Mouse (Mus musculus) testis, postnatal 14 days (tissue): ENCODE measurements around the gene Prep.
"Not testable (repeated sequence)": the region's sequence is repeated elsewhere in the genome, so short reads cannot be mapped to it uniquely, and the experiment has no call there.

Source experiments
- DNase-seq: peaks from one replicate; pipeline ENCODE4 v3.0.0; 2021; ENCODE audit warnings: low spot score

Gene Prep

DNA sequence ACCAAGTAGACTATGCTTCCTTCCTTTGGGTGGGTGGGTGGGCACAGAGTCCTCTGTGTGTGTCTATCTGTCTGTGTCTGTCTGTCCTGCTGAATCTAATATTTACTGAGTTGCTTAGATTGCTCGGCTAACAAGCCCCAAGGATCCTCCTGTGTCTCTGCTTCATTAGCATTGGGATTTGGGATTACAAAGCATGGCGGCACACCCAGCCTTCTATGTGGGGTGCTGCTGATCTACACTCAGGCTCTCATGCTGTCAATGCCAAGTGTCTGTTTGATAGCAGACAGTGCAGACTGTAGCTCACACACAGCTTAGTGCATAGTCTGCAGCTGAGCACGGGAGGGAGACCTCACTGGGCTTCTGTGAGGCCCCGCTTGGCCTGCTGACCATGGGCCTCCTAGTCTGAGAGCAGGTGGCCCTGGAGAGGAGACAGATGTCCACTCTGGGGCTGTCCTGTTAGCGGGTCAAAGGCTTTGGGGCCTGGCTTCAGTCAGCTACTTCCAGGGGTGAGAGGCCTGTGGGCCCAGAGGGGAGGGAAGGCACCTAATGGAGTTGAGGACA, 8.6 kb downstream of the Prep start:
- no peak for DNase-seq

DNA sequence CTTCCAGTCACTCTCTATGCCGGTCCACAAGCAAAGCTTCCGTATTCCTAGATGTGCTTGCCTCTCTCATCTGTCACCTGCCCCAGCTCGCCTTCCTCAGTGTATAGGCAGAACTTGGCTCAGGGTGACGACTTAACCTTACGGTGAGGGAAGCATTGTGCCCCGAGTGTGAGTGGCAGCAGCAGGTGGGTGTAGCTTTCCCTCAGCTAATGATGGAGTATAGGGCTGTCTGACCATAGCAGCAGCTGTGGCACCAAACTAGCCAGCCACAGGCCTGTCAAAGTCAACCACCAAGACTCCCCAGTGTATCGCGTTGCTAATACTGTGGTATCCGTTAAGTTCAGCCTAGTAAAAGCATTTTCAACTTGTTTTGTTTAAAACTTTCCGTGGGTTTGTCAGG, 9.6 kb downstream of the Prep start:
- no peak for DNase-seq

DNA sequence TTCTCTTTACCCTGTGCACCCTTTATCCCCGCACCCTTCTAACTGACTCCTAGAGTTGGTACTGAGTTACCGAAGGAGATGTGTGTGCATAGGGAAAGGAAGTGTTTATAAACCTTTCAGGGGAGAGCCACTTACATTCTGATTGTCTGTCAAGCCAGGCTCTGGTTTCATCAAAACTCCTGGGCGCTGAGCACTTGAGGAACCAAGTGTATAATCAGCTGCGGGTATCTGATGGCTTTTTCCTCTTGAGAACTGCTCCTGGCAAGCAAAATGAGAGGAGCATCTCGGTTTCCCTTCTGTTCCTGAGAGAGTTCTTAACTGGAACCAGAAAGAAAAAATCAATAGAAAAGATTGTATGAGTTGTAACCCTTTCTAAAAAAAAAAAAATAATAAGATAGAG, 10.3 kb downstream of the Prep start:
- DNase-seq = no peak

DNA sequence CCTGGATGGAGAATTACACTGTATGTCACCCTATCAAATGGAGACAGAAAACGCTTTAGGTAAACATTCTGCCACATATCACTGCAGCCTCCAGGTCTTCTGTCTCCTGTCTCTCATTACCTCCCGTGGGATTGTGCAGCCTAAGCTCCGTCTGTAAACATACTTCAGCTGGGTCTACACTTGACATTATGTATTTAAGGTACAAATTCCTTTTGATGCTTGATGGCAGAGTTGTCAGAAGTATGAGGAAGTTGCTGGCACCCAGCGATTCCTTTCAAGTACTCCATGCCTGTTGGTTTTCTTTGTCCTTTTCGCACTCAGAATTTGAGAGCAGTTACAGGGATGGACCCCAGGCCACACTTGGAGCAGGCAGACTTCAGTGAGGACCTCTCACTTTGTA, 12.8 kb downstream of the Prep start:
- DNase-seq = no peak

DNA sequence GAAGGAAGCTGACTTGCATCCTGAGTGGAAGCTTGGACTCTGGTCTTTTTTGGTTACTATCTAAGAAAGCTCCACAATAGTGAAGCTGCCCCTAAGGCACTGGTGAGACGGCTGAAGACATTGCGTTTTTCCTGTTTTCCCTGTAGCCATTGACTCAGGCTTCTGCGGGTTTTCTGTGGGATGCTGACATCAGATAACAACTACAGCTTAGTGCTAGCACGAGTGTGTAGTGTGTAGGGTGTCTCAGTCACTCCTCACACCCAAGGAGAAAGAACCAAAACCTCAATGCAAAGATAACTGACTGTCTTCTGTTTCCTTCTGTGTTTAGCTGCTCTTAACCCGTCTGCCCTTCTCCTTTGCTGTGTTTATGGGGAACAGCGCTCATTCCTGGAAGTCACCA, 13.5 kb downstream of the Prep start:
- no peak for DNase-seq

DNA sequence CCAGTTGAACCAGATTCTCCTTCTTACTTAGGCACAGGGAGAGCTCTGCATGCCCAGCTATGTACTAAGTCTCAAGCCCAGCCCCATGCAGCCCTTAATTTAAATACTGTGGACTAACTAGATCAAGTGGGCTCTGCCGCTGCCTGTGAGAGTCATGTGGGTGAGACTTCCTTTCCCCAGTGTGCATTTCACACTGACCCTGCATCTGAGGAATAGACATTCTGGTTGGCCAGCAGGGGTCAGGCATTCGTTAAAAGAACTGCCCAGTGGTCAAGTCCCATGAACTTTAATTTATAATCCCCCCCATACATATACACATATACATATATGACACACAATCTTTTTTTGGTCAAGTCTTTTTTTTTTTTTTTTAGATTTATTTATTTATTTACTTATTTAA, 15.7 kb downstream of the Prep start:
- no peak for DNase-seq

DNA sequence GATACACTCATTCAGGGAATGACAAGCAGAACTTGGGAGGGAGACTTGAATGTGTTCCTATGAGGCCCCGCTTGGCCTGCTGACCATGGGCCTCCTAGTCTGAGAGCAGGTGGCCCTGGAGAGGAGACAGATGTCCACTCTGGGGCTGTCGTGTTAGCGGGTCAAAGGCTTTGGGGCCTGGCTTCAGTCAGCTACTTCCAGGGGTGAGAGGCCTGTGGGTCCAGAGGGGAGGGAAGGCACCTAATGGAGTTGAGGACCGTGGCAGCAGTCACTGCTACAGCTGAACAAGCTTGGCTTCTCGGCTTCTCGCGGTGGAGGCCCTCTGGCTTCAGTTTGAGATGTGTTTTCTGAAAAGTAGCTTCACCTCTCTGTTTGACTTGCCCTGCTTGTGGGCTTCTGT, 17.0 kb downstream of the Prep start:
- DNase-seq = not testable (repeated sequence)

DNA sequence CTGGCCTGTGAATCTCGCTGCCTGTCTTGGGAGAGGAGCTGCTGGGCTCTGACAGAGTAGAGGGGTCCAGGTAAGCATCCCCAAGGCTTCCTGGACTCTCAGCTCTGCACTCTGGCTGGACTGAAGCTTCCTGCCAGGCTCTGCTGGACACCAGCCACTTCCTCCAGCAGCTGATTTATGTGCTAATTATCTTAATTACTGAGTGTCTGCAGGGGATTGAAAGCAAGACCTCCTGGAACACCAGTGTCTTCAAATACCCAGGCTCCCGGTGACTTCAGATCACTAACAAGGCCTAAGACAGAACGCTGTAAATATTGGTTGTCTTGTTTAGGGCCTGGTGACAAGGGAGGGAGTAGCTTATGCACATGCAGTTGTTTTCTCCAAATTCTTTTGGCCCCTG, 17.5 kb downstream of the Prep start:
- no peak for DNase-seq

DNA sequence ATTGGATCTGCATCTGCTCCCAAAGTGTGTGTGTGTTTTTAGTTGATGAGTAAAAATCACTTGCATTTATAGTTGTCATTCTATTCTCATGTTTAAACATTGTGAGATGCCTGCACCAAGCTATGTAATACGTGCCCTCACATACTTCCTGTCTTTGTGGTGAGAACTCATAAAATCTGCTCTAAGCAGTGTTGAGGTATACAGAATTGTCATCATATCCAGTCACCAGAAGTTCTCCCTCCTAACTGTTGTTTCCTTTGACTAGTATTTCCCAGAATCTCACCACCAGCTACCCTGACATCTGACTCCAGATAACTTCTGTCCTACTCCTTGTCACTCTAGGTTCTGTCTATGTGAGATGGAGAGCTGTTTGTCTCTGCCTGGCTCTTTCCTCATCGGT, 18.3 kb downstream of the Prep start:
- no peak for DNase-seq

DNA sequence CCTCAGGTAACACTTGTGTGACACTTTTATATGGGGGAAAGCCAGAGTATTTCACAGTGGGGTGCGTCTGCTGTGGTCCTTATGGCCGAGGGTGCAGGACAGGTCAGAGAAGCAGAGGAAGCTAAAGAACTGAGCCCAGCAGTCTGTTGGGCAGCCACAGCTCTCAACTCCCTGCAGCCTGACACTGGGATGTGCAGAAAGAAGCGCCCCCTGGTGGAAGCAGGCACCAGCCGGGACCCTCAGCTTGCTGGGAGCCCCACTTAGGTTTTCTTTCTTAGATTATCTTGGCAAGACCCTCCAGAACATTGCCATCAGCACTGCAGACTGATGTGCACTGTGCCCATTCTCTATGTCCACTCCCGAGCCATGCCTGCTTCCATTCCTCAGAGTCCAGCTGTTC, 19.6 kb downstream of the Prep start:
- DNase-seq = no peak

DNA sequence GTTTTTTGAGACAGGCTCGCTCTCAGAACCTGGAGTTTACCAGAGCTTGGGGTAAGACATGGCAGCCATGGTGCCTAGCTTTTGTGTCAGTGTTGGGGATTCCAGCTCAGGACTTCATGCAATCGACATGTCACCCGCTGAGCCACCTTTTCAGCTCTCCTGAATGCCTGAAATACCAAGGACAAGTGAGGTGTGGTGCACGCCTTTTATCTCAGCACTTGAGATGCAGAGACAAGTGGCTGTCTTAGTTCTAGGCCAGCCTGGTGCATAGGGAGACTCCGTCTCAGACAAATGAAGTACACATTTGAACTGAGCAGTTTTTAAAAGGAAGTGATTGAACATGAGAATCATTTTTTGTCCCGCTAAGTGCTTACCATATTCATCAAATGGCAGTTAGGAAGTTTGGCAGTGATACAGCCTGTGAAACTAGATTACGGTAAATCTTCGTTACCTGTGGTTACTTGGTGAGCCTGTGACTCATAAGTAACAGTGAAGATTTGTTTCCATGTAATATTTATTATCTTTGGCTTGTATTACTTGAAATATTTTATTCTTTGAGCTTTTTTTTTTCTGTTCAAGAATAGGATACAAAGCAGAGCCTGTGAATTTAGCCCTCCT, 24.6 kb downstream of the Prep start:
- DNase-seq = no peak

DNA sequence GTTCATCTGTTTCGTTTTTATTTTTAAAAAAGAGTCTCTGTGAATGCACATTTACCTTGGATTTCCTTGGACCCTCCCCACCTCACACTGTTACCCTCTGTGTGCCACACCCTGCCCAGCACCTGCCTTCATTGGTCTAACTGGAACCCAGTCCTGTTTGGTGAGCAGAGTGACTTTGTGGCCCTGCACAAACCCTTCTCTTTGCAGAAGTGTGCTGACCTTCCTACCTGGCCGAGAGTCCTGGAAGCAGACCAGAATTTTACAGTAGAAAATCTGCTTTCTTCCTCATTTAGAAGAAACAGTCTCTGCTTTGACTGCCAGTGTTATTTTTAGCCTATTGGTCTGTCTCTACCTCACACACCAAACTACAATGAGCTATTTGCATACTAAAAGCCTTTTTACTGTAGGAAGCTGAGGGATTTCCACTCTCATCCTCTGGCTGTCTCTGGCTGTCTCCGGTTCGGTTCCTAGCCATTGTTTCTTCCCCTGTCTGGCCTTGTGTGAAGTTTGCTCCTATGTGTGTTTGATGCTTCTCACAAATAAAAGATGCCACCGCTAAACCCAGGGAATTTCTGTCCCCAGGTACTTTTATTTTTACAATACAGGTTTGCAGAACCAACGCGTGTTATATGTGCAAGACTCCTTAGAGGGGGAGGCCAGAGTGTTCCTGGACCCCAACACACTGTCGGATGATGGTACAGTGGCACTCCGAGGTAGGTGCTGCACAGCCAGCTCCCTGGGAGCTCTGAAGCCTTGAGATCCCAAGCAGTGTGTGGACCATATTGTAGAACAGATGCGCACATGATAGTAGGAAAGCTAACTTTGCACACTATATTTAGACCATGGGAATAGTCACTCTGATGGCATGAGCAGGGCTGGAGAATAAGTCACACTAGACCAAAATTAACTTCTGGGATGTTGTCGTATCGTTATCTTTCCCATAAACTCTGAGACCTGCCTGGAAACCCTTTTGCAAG, 25.4 kb downstream of the Prep start:
- DNase-seq = no peak

DNA sequence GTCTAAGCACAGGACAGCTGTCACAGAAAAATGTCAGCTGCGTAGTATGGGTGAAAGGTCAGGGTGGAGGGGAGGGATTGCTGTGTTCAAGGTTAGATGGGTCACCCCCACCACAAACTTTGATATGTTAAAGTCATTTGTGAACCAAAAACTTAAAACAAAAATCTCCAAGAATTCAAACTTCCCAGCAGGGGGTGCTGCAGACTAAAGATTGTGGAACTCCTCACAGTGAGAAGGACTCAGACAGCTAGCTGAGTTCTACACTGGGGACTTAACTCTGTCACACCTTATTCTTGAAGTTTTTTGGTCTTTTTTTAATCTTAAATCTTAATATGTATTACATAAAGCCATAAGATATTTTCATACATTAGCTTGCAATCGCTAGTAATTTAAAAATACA, 31.7 kb downstream of the Prep start:
- no peak for DNase-seq

DNA sequence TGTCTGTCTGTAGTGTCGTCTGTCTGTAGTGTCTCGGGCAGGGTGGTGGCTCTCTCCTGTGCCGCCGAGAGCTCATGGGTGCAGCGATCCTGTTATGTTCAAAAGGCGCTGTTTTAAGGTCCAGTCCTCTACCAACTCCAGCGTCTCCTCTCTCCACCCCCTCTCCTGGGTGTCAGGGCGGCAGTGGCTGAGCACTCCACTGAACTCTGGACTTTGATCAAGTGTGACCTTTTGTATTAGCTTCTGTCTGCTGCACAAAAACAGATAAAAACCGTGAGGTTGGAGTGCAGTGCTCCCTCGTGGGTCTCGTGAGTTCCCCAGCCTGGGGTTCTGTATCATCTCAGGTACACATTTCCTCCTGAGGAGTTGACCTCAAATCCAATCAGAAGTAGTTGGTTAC, 33.5 kb downstream of the Prep start:
- no peak for DNase-seq

DNA sequence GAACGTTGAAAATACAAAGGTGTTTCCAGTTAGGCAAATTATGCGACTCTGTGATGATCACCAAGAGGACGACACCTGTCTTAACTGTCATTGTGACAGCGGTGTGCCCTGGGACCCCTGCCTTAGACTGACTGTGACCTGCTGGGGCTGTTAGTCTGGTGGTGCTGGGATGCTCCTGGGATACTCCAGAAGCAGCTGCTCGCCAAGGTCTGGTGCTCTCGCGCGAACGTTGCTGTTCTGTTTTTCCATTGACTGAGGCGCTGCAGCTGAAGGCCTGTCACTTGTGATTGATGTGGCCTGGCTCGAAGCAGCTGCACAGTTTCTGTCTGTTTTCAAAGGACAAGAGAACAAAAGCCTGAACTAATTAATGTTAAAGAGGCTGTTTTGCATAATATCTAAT, 36.2 kb downstream of the Prep start:
- DNase-seq = no peak

DNA sequence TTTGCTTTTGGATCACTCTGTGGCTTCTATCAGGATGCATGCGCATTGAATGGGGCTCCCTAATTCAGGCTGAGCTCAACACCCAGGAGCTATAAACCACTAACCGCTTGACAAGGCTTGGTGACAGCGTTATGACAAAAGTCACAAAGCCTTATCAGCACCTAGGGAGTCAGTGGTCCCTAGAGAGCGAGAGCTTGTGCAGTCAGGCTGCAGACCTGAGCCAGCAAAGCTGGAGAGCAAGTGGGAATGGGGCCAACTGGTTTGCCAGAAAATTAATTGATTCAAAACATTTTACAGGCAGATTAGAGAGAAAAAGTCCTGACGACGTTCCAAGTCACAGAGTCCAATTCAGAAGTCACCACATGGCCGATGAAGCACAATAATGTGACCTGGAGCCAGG, 37.1 kb downstream of the Prep start:
- DNase-seq = no peak

DNA sequence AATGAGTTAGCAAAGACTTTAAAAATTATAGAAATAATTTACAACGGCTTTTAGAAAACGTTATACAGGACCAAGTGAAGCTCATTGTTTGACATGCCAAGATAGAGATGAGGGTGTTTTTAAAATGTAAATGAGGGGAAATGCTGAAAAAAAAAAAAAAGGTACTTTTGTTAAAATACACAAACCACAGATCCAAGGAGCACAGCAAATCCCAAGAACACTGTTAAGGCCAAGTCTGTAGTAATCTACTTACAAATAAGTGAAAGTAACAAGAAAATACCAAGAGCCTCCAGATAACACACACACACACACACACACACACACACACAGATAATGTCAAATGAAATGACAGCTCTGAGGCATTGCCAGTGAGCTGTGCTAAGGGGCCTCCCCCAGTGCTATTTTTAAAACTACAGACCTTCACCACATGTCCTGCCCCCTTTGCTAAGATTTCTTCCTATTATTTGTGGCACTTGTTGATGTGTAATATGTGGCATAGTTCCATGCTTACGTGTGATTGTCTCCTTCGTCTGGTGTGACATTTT, 37.6 kb downstream of the Prep start:
- DNase-seq = no peak

DNA sequence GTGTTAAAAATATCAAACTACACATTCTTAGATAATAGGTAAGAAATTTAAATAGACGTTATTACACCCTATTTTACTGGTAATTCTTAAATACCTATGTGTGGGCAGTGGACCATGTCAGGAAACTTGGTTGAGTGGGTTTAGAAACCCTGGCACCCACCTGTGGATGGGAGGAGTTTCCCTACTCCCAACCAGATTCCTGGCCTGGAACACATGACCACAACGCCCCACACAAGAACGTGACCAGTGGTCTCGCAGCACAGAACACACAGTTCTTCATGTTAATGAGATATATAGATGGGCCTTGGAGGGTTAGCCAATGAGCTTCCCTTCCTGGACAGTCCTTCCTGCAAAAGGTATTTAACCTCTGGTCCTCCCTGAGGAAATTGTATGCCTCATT, 39.5 kb downstream of the Prep start:
- no peak for DNase-seq

DNA sequence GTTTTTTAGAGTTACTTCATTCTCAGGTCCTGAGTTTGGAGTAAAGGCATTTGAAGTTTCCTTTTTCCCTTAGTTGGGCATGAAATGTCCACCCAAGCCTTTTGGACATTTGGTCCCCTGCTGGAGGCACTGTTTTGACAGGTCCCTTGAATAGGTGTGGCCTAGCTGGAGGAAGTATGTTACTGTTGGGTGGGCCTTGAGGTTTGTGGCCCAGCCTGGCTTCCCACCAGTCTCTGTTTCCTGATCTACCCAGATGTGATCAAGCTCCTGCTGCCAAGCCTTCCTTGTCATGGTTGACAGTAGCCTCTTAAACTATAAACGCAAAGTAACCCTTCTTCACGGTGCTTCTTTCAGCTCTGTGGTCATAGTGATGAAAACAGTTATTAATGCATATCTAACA, 40.3 kb downstream of the Prep start:
- DNase-seq = no peak

DNA sequence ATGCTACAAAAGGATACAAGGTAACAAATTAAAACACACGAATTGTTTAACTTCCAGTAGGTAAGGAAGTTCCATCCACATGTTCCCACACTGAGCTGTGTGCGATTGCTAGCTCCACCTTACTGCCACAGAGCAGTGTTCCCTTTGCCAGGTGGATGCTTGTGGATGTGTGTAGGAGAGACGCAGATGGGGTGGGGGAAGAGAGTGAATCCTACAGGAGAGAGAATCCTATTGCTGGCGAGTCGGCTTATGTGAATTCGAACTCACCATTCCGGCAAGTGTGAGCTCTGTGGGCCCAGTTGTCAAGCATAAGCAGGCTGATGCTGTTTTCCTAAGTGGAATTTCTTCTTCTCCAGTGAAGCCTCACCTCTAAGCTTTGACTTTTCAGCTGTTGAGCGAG, 42.0 kb downstream of the Prep start:
- no peak for DNase-seq

DNA sequence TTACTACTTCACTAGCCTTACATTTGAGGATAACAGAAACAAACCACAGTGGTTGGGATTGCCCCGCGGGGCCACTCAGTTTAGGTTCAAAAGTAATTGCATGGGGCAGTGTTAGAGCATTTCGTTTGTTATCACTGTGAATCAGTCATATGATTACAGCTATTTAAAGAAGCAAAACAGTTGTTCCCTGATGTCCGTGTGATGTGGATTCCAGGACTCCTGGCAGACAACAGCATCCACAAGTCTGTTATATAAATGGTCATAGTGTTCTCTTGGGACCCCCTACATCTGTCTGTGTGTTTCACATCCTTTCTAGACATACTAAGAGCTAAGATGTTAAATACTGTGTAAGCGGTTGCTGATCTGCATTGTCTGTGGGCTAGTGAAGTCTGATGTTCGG, 43.0 kb downstream of the Prep start:
- no peak for DNase-seq

DNA sequence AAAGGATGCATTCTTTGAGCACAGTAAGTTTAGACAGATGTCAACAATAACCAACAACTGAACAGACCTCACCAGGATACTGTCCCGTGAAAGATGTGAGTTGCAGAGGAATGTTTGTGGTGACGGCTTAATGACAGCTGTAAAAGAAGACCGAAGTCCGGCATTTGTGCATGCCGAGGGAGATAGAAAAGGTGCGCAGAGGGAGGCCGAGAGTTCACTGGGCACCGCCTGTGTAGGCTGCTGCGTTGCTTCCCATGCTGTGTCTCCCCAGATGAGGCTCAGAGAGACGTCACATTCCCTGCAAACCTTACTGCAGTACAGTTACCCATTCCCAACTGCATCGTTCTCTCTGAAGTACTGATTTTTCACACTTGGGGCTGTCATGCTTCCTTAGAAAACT, 45.9 kb downstream of the Prep start:
- DNase-seq = no peak

DNA sequence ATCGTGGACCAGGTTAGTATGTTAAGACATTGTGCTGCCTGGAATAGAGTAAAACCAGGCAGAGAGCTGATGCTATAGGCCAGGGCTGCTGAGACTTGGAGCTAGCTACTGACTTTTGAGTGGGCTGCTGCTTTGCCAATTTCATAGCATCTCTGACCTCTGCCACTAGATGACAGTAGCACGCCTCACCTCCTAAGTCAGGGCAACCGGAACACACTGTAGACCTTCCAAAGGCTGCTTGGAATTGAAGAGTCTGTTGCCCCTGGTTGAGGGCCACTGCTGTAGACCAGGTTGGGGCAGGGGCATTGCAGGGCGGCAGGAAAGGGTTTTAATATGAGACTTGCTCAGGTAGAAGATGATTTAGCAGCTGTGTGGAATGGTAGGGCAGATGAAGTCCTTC, 47.5 kb downstream of the Prep start:
- no peak for DNase-seq
